Mouse (Mus musculus) lung, postnatal 10 days (tissue): Measurements from ENCODE around the gene Ctnnbl1.
A peak's percentile ranks its signal among the peaks of the same experiment; 100 is the strongest.

Source experiments
- DNase-seq: peaks from one replicate; pipeline ENCODE4 v3.0.0; 2021

Ctnnbl1 gene

GRCm38 (mm10) chr2:157795627-157796423 lies 58.6 kb downstream of the Ctnnbl1 start:
- DNase-seq: no peak

GRCm38 (mm10) chr2:157799533-157799932 lies 62.3 kb downstream of the Ctnnbl1 start:
- no peak for DNase-seq

GRCm38 (mm10) chr2:157800288-157800687 lies 63.1 kb downstream of the Ctnnbl1 start:
- no peak for DNase-seq

- DNase-seq: no peak
Observed at GRCm38 (mm10) chr2:157800746-157801501, 63.7 kb downstream of the Ctnnbl1 start.

GRCm38 (mm10) chr2:157801505-157802357 lies 64.5 kb downstream of the Ctnnbl1 start:
- DNase-seq: no peak

- DNase-seq: no peak
Observed at GRCm38 (mm10) chr2:157802666-157803065, 65.5 kb downstream of the Ctnnbl1 start.

GRCm38 (mm10) chr2:157804388-157804787 lies 67.2 kb downstream of the Ctnnbl1 start:
- no peak for DNase-seq

- peak; percentile 21 for DNase-seq
Observed at GRCm38 (mm10) chr2:157805091-157805490, 67.9 kb downstream of the Ctnnbl1 start.

GRCm38 (mm10) chr2:157807076-157807475 lies 69.9 kb downstream of the Ctnnbl1 start:
- DNase-seq: no peak

- no peak for DNase-seq
Observed at GRCm38 (mm10) chr2:157807621-157808367, 70.6 kb downstream of the Ctnnbl1 start.

GRCm38 (mm10) chr2:157808368-157808923 lies 71.2 kb downstream of the Ctnnbl1 start:
- no peak for DNase-seq

GRCm38 (mm10) chr2:157809341-157809740 lies 72.1 kb downstream of the Ctnnbl1 start:
- no peak for DNase-seq

GRCm38 (mm10) chr2:157810749-157811148 lies 73.5 kb downstream of the Ctnnbl1 start:
- no peak for DNase-seq

GRCm38 (mm10) chr2:157813121-157813520 lies 75.9 kb downstream of the Ctnnbl1 start:
- DNase-seq: no peak

- DNase-seq: no peak
Observed at GRCm38 (mm10) chr2:157814116-157814964, 77.1 kb downstream of the Ctnnbl1 start.

- no peak for DNase-seq
Observed at GRCm38 (mm10) chr2:157814965-157815283, 77.7 kb downstream of the Ctnnbl1 start.

GRCm38 (mm10) chr2:157817672-157818071 lies 80.5 kb downstream of the Ctnnbl1 start:
- no peak for DNase-seq

GRCm38 (mm10) chr2:157818576-157819320 lies 81.5 kb downstream of the Ctnnbl1 start:
- no peak for DNase-seq

GRCm38 (mm10) chr2:157819401-157819800 lies 82.2 kb downstream of the Ctnnbl1 start:
- DNase-seq: no peak

- no peak for DNase-seq
Observed at GRCm38 (mm10) chr2:157821259-157821658, 84.1 kb downstream of the Ctnnbl1 start.
